Mouse (Mus musculus) liver, postnatal 0 days (tissue): ENCODE results near the gene Adnp. TPM values are rescaled to one million over a fixed set of nuclear protein-coding genes. Genes with fewer than 3 reads are reported as not detected.
A peak's percentile ranks its signal among the peaks of the same experiment; 100 is the strongest.

Experiments used
- ATAC-seq: fragments of 200-750 bp; cut with Nextera tagmentation; 2 replicates; pipeline ENCODE4 v1.8.0; 2017; ENCODE audit warnings: mild to moderate bottlenecking, moderate library complexity
- DNase-seq: peaks from one replicate; pipeline ENCODE4 v3.0.0-alpha.2; 2016
- H3K27ac ChIP-seq: fragments of 300-500 bp; sonication (generic); 2 replicates; pipeline ENCODE4 v1.5.1; 2014; ENCODE audit warnings: antibody characterized with exemption, moderate library complexity, mild to moderate bottlenecking, low read depth
- H3K27me3 ChIP-seq: fragments of 300-500 bp; sonication (generic); 2 replicates; pipeline ENCODE4 v1.6.1; 2014; ENCODE audit warnings: low read length, control low read depth, mixed read lengths; ENCODE audit not compliant: insufficient read depth
- H3K36me3 ChIP-seq: fragments of 300-500 bp; sonication (generic); replicated peaks from 2 replicates; pipeline ENCODE4 v1.6.1; 2014; ENCODE audit warnings: mild to moderate bottlenecking, control low read depth, low read length, moderate library complexity, mixed read lengths; ENCODE audit not compliant: insufficient read depth
- H3K4me1 ChIP-seq: fragments of 300-500 bp; sonication (generic); 2 replicates; pipeline ENCODE4 v1.6.1; 2014; ENCODE audit warnings: antibody characterized with exemption, mild to moderate bottlenecking, control low read depth; ENCODE audit not compliant: insufficient read depth
- H3K4me2 ChIP-seq: fragments of 300-500 bp; sonication (generic); 2 replicates; pipeline ENCODE4 v1.6.1; 2014; ENCODE audit warnings: low read depth, mild to moderate bottlenecking, low read length, moderate library complexity, mixed read lengths
- H3K4me3 ChIP-seq: fragments of 300-500 bp; sonication (generic); 2 replicates; pipeline ENCODE4 v1.5.1; 2014; ENCODE audit warnings: low read depth, low read length
- H3K9ac ChIP-seq: fragments of 300-500 bp; sonication (generic); replicated peaks from 2 replicates; pipeline ENCODE4 v1.6.1; 2014; ENCODE audit warnings: mild to moderate bottlenecking, moderate library complexity
- H3K9me3 ChIP-seq: fragments of 300-500 bp; sonication (generic); 2 replicates; pipeline ENCODE4 v1.6.1; 2016; ENCODE audit warnings: mild to moderate bottlenecking, control low read depth, low read length, mixed read lengths
- CTCF ChIP-seq: sonication (generic); IDR thresholded peaks from 2 replicates; pipeline ENCODE4 v1.5.1; 2016; ENCODE audit warnings: antibody characterized with exemption, low read depth
- EP300 ChIP-seq: IDR thresholded peaks from 2 replicates; pipeline ENCODE4 v1.6.1; 2016; ENCODE audit warnings: antibody characterized with exemption, low read depth, mild to moderate bottlenecking
- WGBS: fragments of 180-500 bp; shearing (Covaris S2); extraction: QIAGEN DNeasy Blood & Tissue Kit; methylation state at CpG from one replicate; pipeline ENCODE4 v1.1.7; 2014; ENCODE audit not compliant: insufficient replicate concordance; 5-methylcytosine and 5-hydroxymethylcytosine counted together
- polyA plus RNA-seq: library from polyadenylated mRNA; unstranded; fragments of >200 nt; fragmentation: Nextera tagmentation; extraction: Ambion mirVana; gene quantifications from 2 replicates; pipeline ENCODE4 v1.2.1, GENCODE M21; 2015

Adnp gene
- polyA plus RNA-seq, 1 experiment from 2014 or later: 3.5 TPM

DNA sequence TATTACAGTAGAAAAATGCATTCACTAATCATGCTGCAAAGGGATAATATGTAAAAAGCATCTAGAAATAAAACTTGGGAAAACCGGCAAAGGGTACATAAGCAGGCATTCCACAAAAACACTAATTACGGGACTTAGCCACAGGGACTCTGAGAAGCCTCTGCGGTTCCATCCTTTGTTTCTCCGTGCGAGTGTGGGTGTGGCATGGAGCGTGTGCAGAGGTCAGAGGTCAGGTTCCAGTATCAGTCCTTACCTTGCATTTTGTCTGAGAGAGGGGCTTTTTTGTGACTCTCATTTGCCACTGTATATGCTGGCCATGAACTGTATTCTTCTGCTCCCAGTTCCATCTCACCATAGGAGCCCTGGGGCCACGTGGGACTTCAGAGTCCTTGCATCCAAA is 31.0 kb downstream of the Adnp start:
- Histone ChIP-seq H3K4me2 (no peak overlapping the region), H3K27ac (no peak overlapping the region), H3K36me3 (peaks cover 7% of the 10 kb centered on the region), H3K4me1 (peaks cover 2% of the 10 kb centered on the region; the same call in 1 of the 2 replicates), H3K9me3 (no peaks in the 10 kb centered on the region), H3K4me3 (no peak overlapping the region), H3K9ac (no peak overlapping the region), H3K27me3 (no peaks in the 10 kb centered on the region)
- WGBS: 64% methylated on average over 7 of the region's 7 CpGs
- DNase-seq (no peak), ATAC-seq (no peak)
- TF ChIP-seq CTCF (no peak), EP300 (no peak)

DNA sequence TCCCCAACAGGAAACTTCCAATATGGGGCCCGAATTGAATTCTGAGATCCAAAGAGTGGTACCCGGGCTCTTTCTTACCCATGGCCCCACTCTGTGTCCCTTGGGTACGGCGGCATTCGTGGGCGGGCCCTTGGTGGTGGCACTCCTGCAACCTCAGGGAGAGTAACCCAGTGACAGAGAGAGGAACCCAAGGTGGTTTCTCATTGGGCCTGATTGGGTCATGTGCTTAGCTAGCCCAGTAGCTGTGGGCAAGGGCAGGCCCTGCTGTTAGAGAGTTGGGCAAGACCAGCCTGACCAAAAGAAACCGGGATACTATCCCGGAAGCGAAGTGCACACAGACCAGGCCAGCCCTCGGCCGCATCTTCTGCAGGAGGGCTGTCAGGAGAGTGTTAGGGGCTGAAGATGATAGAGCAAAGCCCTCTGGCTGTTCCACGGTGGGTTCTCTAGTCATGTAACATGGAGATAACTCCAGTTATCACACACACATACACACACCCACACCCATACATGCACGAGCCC is 36.7 kb downstream of the Adnp start:
- H3K4me1 ChIP-seq: peaks cover 23% of the 10 kb centered on the region
- TF ChIP-seq EP300 (peak; percentile 55; the same call in 1 of the 2 replicates), CTCF (no peak)
- H3K27me3 ChIP-seq: no peaks in the 10 kb centered on the region
- peak overlapping the region; percentile 77 for H3K27ac ChIP-seq
- no peaks in the 10 kb centered on the region for H3K36me3 ChIP-seq
- H3K9ac ChIP-seq: peak overlapping the region; percentile 41
- H3K9me3 ChIP-seq: no peaks in the 10 kb centered on the region
- DNase-seq: peak; percentile 82
- WGBS: 4% methylated on average over 13 of the region's 13 CpGs
- ATAC-seq: peak; percentile 99
- peak overlapping the region; percentile 39 for H3K4me3 ChIP-seq
- H3K4me2 ChIP-seq: peak overlapping the region; percentile 77

DNA sequence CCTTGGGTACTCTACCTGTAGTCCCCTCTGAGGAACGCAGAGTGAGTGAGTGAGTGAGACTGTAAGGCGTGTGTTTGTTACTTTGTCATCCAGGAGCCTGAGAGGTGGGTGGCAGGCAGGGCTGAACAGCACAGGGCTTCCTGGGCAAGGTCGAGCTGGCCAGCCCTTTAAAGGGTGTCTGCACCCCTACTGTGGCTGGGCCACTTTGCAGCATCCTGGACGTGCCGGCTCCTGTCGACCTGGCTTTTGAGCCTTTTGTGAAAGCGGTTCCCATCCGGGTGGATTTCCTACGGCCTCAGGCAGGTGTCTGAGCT is 37.2 kb downstream of the Adnp start:
- H3K9ac ChIP-seq: peak overlapping the region; percentile 41
- H3K4me3 ChIP-seq: peak overlapping the region; percentile 39
- no peaks in the 10 kb centered on the region for H3K27me3 ChIP-seq
- H3K9me3 ChIP-seq: no peaks in the 10 kb centered on the region
- TF ChIP-seq EP300 (no peak), CTCF (no peak)
- H3K4me2 ChIP-seq: peak overlapping the region; percentile 77
- peaks cover 23% of the 10 kb centered on the region for H3K4me1 ChIP-seq
- WGBS: 12% methylated on average over 9 of the region's 9 CpGs
- DNase-seq: no peak
- peak overlapping the region; percentile 77 for H3K27ac ChIP-seq
- no peaks in the 10 kb centered on the region for H3K36me3 ChIP-seq
- peak; percentile 16 for ATAC-seq

DNA sequence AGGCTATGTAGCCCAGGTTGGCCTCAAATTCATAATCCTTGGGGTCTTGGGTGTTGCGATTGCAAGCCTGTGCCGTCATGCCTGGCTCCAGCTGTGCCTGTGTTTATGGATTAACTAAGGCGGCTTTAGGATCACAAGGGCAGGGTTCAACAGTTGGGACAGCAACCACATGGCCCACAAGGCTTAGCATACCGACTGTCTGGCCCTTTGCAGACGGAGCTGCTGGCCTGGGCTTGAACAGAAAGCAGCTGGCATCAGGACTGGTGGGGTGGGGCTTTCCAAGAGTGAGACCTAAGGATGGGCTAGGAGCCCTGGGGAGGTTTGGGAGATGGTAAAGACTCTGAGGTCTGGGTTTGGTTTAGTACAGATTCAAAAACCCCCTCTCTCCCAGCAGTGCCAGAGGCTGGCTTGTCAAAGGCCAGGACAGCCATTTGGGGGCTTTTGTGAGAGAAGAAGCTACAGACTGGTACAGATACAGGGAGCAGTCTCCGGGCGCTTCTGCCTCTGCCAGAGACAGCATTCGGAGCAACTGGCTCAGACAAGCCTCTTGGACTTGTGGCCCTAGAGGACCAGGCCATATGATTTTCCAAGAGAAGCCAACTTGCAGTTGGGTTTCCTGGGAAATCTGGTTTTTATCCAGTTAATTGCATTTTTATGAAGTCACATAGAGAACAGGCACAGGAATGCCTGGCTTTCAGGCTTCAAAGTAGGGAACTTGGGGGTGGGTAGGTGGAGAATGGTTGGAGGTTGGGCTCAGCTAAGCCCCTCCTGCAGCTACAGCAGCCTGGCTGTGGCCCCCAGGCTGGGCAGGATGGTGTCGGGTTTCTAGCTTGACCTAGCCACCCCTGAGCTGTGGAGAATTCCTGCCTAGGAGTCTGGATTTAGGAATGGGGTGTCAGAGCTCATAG is 37.8 kb downstream of the Adnp start:
- DNase-seq (peak; percentile 36), ATAC-seq (peak; percentile 22; the same call in 1 of the 2 replicates)
- Histone ChIP-seq H3K27me3 (no peaks in the 10 kb centered on the region), H3K4me2 (peak overlapping the region; percentile 77), H3K9ac (peak overlapping the region; percentile 41), H3K36me3 (no peaks in the 10 kb centered on the region), H3K27ac (peak overlapping the region; percentile 77), H3K4me1 (peaks cover 23% of the 10 kb centered on the region), H3K9me3 (no peaks in the 10 kb centered on the region), H3K4me3 (peak overlapping the region; percentile 39)
- WGBS: 64% methylated on average over 9 of the region's 9 CpGs
- no peak for TF ChIP-seq EP300
- TF ChIP-seq CTCF: no peak

DNA sequence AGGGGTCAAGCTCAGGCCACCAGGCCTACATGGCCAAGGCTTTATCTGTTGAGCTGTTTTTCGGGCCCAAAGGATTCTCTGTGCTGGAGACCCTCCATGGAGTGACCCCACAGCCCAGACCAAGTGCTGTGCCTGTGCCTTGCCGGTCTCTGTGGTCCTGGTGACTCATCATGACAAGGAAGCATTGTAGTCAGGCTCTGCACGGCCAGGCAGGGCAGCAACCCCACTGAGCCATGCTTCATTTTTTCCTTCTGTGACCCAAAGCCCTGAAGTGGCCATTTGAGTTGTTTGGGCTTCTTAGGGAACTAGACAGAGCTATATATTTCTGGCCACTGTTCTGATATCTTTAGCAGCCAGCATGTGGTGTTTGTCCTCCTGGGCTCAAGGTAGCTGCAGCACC is 39.1 kb downstream of the Adnp start:
- Histone ChIP-seq H3K36me3 (no peaks in the 10 kb centered on the region), H3K4me2 (no peak overlapping the region), H3K27ac (no peak overlapping the region), H3K9ac (no peak overlapping the region), H3K27me3 (no peaks in the 10 kb centered on the region), H3K4me1 (peaks cover 23% of the 10 kb centered on the region), H3K9me3 (no peaks in the 10 kb centered on the region), H3K4me3 (no peak overlapping the region)
- DNase-seq (no peak), ATAC-seq (no peak)
- TF ChIP-seq CTCF: no peak
- TF ChIP-seq EP300: no peak
- 65% methylated on average over 3 of the region's 3 CpGs for WGBS

DNA sequence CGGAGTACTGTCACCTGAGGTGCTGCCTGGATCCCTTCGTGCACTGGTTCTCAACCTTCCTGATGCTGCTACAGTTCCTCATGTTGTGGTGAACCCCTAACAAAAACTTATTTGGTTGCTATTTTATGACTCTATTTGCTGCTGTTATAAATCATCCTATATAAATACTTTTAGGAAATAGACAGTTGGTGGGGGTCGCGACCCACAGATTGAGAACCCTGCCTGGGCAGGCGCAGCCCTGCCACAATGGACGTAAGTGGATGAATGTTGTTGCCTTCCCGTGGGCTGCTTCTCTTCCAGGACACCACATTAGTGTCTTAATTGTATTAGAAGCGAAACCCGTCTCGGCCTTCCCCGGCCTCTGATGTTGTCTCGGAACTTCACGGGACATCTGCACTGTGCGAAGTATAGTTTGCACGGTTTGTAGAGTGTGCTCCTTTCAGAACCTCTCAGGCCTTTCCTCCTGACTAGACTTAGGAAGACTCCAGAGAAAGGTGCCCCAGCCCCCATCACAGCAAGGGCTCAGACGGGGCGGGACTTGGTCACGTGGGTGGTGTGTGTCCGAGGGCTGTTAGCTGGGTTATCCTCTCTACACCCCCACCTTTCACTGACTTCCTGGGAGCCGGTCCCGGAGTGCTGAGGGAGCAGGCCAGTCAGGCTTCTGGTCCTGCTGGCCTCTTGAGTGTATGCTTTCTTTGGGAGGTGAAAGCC is 40.0 kb downstream of the Adnp start:
- Histone ChIP-seq H3K9me3 (no peaks in the 10 kb centered on the region), H3K9ac (no peak overlapping the region), H3K27me3 (0 out of 2 replicates have a peak, but pooled peaks cover 4% of the 10 kb centered on the region), H3K4me3 (no peak overlapping the region), H3K36me3 (no peaks in the 10 kb centered on the region), H3K27ac (no peak overlapping the region), H3K4me1 (peaks cover 30% of the 10 kb centered on the region), H3K4me2 (no peak overlapping the region)
- TF ChIP-seq CTCF: no peak
- no peak for TF ChIP-seq EP300
- WGBS: 59% methylated on average over 21 of the region's 21 CpGs
- peak; percentile 53 for DNase-seq
- no peak for ATAC-seq
